ENCODE assay signal across 8 mouse cellular contexts in genomic region chr1:86470519-86471181, GRCm38 (mm10). TPM values are rescaled to one million over a fixed set of nuclear protein-coding genes. Genes with fewer than 3 reads are reported as not detected.
DNase-seq lines count a peak whose midpoint lies in the region; ATAC-seq and TF ChIP-seq lines count a peak whose summit lies in the region.
"Had no signal": no experiment of that assay in that cellular context is flagged by ENCODE, and none has a peak within 500 bp of the region (broad histone marks: within the 10 kb centered on the region; RNA-seq: fewer than 3 reads in every experiment).

No protein-coding gene starts in this region.

- H3K27ac ChIP-seq in CH12.LX (ENCODE audit: insufficient read depth, low read depth), result peak overlapping the region; percentile 78
- H3K27ac ChIP-seq in heart, embryonic 11.5 days (ENCODE audit: low read depth, low read length), result peak overlapping the region; percentile 100

- peaks cover 3 to 33% of the 10 kb centered on the region in 2 experiments; a peak in 2 of 4 replicates for H3K4me1 ChIP-seq in CH12.LX (ENCODE audit: control insufficient read depth in 1 of 2, insufficient read depth in 2 of 2)
- peaks cover 15% of the 10 kb centered on the region for H3K4me1 ChIP-seq in heart, embryonic 11.5 days (ENCODE audit: control insufficient read depth, insufficient read depth, low read length)

- TF ChIP-seq POLR2A in CH12.LX (IDR thresholded peaks at IDR 0.05; ENCODE audit: low read depth, low read length), result no peak

- H3K79me2 ChIP-seq in CH12.LX (replicated peaks; ENCODE audit: control insufficient read depth, extremely low read depth, insufficient read depth, poor library complexity, severe bottlenecking), result no peaks in the 10 kb centered on the region

- peak overlapping the region; percentile 71 for H3K9ac ChIP-seq in CH12.LX (ENCODE audit: insufficient read depth, low read depth)
- H3K9ac ChIP-seq in heart, embryonic 11.5 days (ENCODE audit: low read depth, low read length), result peak overlapping the region; percentile 63

- dilution Hi-C loops in CH12.LX (cut with MboI; ENCODE audit: extremely low pct_ligation_motif_present, extremely low pct_unique_long_range_greater_than_20kb, low sequenced_read_pairs), result no loop called here

- 25% methylated on average over 12 of the region's 12 CpGs for WGBS in heart, embryonic 11.5 days (ENCODE audit: insufficient replicate concordance)

- DNase-seq in CH12.LX (ENCODE audit: extremely low read depth) (peak; percentile 93), MEL-GATA-1-ER (ENCODE audit: extremely low read depth, low read depth) (peak; percentile 92)
- DNase-seq in cerebellum, postnatal 36 days, result peak; percentile 53 to 72
- DNase-seq in kidney, postnatal 4 days, result peak; percentile 73 to 87
- DNase-seq in lung, postnatal 4 days, result peak; percentile 84 to 91
- peak; percentile 57 for DNase-seq in telencephalon, adult 2 months (ENCODE audit: low read depth, low spot score)

- peak overlapping the region; percentile 45 for H3K4me2 ChIP-seq in CH12.LX (ENCODE audit: insufficient read depth, low read depth, poor library complexity, severe bottlenecking)
- H3K4me2 ChIP-seq in heart, embryonic 11.5 days, result peak overlapping the region; percentile 54

- TF ChIP-seq CTCF in CH12.LX (conservative IDR thresholded peaks at IDR 0.05 in 1 of 2, IDR thresholded peaks at IDR 0.05 in 1 of 2; ENCODE audit: low read depth in 2 of 2, low read length in 2 of 2), result no peak

- peaks cover 7% of the 10 kb centered on the region for H3K9me3 ChIP-seq in CH12.LX (replicated peaks; ENCODE audit: low read length)
- H3K9me3 ChIP-seq in heart, embryonic 11.5 days (replicated peaks; ENCODE audit: control insufficient read depth, low read length), result no peaks in the 10 kb centered on the region

- no peak for TF ChIP-seq RAD21 in CH12.LX (IDR thresholded peaks at IDR 0.05; ENCODE audit: low read depth, low read length)

- in situ Hi-C loops in CH12.LX (cut with MboI; ENCODE audit: low pct_ligation_motif_present, low pct_unique_long_range_greater_than_20kb, low sequenced_read_pairs), result no loop called here

- ATAC-seq in heart, embryonic 11.5 days (replicated peaks; ENCODE audit: insufficient number of reproducible peaks, low FRiP score, low TSS enrichment), result peak; percentile 81

- peak overlapping the region in 2 of 3 experiments; percentile 40 to 42 for H3K4me3 ChIP-seq in CH12.LX (replicated peaks in 1 of 3; ENCODE audit: low read depth in 2 of 3, low read length in 2 of 3, poor library complexity in 1 of 3)
- H3K4me3 ChIP-seq in heart, embryonic 11.5 days (ENCODE audit: low read depth, low read length), result no peak overlapping the region

- H3K36me3 ChIP-seq in CH12.LX (replicated peaks in 1 of 2; ENCODE audit: control insufficient read depth in 1 of 2, insufficient read depth in 1 of 2, low read length in 1 of 2), result no peaks in the 10 kb centered on the region
- H3K36me3 ChIP-seq in heart, embryonic 11.5 days (ENCODE audit: control insufficient read depth, insufficient read depth, low read length), result no peaks in the 10 kb centered on the region

- H3K27me3 ChIP-seq in CH12.LX (replicated peaks), result no peaks in the 10 kb centered on the region
- H3K27me3 ChIP-seq in heart, embryonic 11.5 days (ENCODE audit: control insufficient read depth, insufficient read depth, low read length), result no peaks in the 10 kb centered on the region

- TF ChIP-seq EP300 in CH12.LX (IDR thresholded peaks at IDR 0.05; ENCODE audit: low read length), result peak; percentile 68; the same call in 1 of the 2 replicates

TF ChIP-seq in CH12.LX, 34 proteins besides CTCF, POLR2A, EP300 and RAD21:
- peak; percentile 70; the same call in 1 of the 2 replicates for TF ChIP-seq TCF12 (IDR thresholded peaks at IDR 0.05; ENCODE audit: low read depth, low read length)
- TF ChIP-seq KAT2A (IDR thresholded peaks at IDR 0.05; ENCODE audit: insufficient replicate concordance, low read length), result no peak
- no peak; the same call in 1 of the 2 replicates for TF ChIP-seq MXI1 (IDR thresholded peaks at IDR 0.05; ENCODE audit: low read depth, low read length)
- peak; percentile 73; the same call in 1 of the 2 replicates for TF ChIP-seq IRF4 (IDR thresholded peaks at IDR 0.05; ENCODE audit: low read depth, low read length)
- no peak for TF ChIP-seq CHD2 (IDR thresholded peaks at IDR 0.05; ENCODE audit: low read length)
- TF ChIP-seq BHLHE40 (IDR thresholded peaks at IDR 0.05; ENCODE audit: low read depth, low read length), result peak; percentile 81
- no peak for TF ChIP-seq ZKSCAN1 (IDR thresholded peaks at IDR 0.05; ENCODE audit: borderline replicate concordance, low read depth, low read length)
- 0 out of 2 replicates have a peak, but pooled peaks have one; percentile 38 for TF ChIP-seq MYC (IDR thresholded peaks at IDR 0.05; ENCODE audit: low read depth, low read length)
- TF ChIP-seq JUN (IDR thresholded peaks at IDR 0.05; ENCODE audit: insufficient read depth, low read depth, low read length), result peak; percentile 72
- 0 out of 2 replicates have a peak, but pooled peaks have one; percentile 35 for TF ChIP-seq MAX (IDR thresholded peaks at IDR 0.05; ENCODE audit: low read length)
- TF ChIP-seq MAFK (IDR thresholded peaks at IDR 0.05; ENCODE audit: insufficient replicate concordance, low read length), result no peak
- TF ChIP-seq ELF1 (IDR thresholded peaks at IDR 0.05; ENCODE audit: low read depth, low read length), result no peak
- TF ChIP-seq USF1 (IDR thresholded peaks at IDR 0.05; ENCODE audit: low read depth, low read length), result no peak
- TF ChIP-seq JUND (conservative IDR thresholded peaks at IDR 0.05; ENCODE audit: low read depth, low read length), result peak; percentile 80
- TF ChIP-seq ZNF384 (IDR thresholded peaks at IDR 0.05; ENCODE audit: low read depth, low read length), result peak; percentile 42; the same call in 1 of the 2 replicates
- no peak for TF ChIP-seq NELFE (IDR thresholded peaks at IDR 0.05; ENCODE audit: low read depth, low read length)
- no peak for TF ChIP-seq TBP (conservative IDR thresholded peaks at IDR 0.05; ENCODE audit: low read depth, low read length)
- peak; percentile 79 for TF ChIP-seq ETS1 (conservative IDR thresholded peaks at IDR 0.05; ENCODE audit: low read depth, low read length)
- peak; percentile 96 for TF ChIP-seq MEF2A (IDR thresholded peaks at IDR 0.05; ENCODE audit: borderline replicate concordance, low read depth, low read length)

RNA-seq across cellular contexts. Expression of gene Tex44, which starts 44.5 kb away (rescaled TPM):
- not detected in 2 replicates for total RNA-seq in CH12.LX (2012; rRNA removed)
- not detected in 2 replicates for total RNA-seq in CH12.LX (2014; rRNA removed)
- not detected in 2 replicates for polyA plus RNA-seq in CH12.LX (2012; ENCODE audit: insufficient read length, low read depth)
- not detected in 2 replicates for polyA plus RNA-seq in heart, embryonic 11.5 days (2014; fragmentation: Nextera tagmentation; extraction: Ambion mirVana)
- total RNA-seq: layer of hippocampus, postnatal 36 days had no signal

RNA-seq across cellular contexts. Expression of gene Nmur1, which starts 44.6 kb away (rescaled TPM):
- total RNA-seq in CH12.LX (2012; rRNA removed) (0.13 TPM in 1 of 2 replicates, not detected in the other), CH12.LX (2014; rRNA removed) (not detected in 2 replicates)
- polyA plus RNA-seq in CH12.LX (2012; ENCODE audit: insufficient read length, low read depth), result 0.16 TPM in 1 of 2 replicates, not detected in the other
- polyA plus RNA-seq in heart, embryonic 11.5 days (2014; fragmentation: Nextera tagmentation; extraction: Ambion mirVana), result not detected in 2 replicates
- total RNA-seq: layer of hippocampus, postnatal 36 days had no signal

RNA-seq across cellular contexts. Expression of gene Ptma, which starts 55.9 kb away (rescaled TPM):
- total RNA-seq in CH12.LX (2012; rRNA removed) (2,835 and 3,525 TPM in 2 replicates), CH12.LX (2014; rRNA removed) (5,060 and 5,084 TPM in 2 replicates)
- polyA plus RNA-seq in CH12.LX (2012; ENCODE audit: insufficient read length, low read depth), result 4,957 and 5,324 TPM in 2 replicates
- polyA plus RNA-seq in heart, embryonic 11.5 days (2014; fragmentation: Nextera tagmentation; extraction: Ambion mirVana), result 1,195 and 1,343 TPM in 2 replicates
